Mouse (Mus musculus) liver, embryonic 14.5 days (tissue): ENCODE data around the gene Stx3.

Experiments used
- CTCF ChIP-seq: IDR thresholded peaks from 2 replicates; pipeline ENCODE4 v1.5.1; 2016; ENCODE audit warnings: antibody characterized with exemption, low read depth, control low read depth
- EP300 ChIP-seq: IDR thresholded peaks from 2 replicates; pipeline ENCODE4 v1.6.1; 2016; ENCODE audit warnings: antibody characterized with exemption, low read depth

DNA sequence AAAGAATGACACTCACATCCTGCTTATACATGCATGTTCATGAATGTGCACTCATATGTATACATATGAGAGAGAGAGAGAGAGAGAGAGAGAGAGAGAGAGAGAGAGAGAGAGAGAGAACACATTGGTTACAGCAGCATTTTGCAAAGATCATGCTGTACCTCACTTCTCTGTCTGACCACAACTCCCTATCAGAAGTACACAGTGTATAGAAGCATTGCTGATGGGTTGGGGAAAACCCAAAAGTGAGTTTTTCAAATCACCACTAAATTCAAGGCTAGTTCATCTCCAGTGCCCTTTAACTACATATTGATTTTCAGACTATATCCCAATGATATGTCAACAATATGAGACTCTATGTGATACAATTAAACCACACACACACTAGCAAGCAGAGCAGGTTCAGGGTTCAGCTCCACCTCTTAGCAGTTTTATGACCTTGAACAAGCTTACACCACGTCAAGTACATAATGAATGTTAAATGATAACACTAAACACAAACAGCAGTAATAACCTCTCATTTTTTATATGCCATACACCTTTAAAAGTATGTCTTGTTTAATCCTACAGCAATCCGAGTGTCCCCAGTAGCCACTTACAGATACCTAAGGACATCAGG, 25.4 kb downstream of the Stx3 start:
- TF ChIP-seq CTCF (no peak), EP300 (no peak)
